Mouse (Mus musculus) thymus, postnatal 36 days (tissue): ENCODE data around the gene Sigirr.

ENCODE experiments used
- DNase-seq, 2 experiments: peaks; one replicate each; pipeline ENCODE4 v3.0.0; 2022; ENCODE audit warnings: mixed read lengths in 2 of 2

Gene Sigirr

DNA sequence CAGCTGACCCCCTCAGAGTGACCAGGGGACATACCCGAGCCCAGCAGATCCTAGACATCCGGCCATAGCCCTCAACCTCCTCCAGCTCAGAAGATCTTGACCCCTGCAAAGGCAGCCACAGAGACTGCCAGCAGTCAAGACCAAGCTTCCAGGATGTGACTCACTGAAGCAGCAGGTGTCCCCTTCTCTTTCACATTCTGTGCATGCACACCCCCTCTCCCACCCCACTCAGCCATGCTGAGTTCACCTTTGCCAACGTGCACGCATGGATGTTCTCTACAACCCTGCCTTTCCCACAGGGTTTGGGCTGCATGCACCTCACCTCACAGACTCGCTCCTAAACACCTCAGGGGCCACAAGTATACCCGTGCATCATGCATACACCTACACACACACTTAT lies 4.4 kb downstream of the Sigirr start:
- peak; percentile 58 to 71 for DNase-seq

DNA sequence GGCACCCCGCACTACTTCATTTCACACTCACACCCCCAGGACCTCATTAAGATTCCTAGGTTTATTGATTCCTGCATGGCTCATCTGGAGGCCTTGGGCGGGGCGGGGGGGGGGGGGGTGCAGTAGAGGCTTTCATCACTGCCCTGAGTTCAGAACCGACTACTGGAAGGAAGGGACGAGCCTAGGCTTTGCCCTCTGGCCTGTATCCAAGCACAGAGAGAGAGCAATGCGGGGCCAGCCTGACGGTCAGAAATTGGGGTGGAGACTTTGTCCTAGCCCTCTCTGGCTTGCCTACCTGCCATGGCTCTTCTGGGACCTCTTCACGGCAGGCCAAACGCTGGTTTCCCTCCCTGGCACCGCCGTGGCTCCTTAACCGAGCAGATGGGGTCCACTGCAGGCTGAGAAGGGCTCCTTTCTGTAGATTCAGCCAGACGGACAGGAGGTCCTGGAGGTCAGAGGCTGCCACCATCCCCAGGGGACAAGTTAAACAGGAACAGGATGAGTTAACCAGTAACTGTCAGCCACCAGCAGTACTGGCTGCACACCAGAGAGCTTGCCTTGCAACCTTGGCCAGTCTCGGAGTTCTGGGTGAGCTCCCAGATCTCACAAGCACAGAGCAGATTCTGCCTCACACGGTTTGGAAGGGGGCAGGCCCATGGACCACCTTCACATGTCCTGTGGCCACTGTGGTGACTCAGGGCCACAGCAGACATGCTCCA lies 5.7 kb downstream of the Sigirr start:
- DNase-seq = no peak

DNA sequence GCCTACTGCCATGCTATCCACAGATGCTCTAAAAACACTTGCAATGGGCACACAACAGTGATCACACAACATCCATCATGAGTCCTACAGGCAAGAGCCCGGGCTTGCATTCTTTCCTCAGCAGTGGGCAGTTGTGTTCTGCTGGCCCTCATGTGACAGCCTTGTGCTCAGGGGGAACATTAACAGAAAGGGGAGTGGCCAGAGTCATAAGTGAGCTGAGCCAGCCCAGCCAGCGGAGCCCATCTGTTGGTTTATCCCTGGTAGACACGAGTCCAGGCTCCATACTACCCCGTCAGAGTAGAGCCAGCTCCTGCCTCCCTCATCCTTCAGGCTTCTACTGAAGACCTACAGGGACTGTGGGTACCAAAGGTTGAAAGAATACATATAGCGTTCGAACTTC lies 6.4 kb downstream of the Sigirr start:
- DNase-seq = no peak

DNA sequence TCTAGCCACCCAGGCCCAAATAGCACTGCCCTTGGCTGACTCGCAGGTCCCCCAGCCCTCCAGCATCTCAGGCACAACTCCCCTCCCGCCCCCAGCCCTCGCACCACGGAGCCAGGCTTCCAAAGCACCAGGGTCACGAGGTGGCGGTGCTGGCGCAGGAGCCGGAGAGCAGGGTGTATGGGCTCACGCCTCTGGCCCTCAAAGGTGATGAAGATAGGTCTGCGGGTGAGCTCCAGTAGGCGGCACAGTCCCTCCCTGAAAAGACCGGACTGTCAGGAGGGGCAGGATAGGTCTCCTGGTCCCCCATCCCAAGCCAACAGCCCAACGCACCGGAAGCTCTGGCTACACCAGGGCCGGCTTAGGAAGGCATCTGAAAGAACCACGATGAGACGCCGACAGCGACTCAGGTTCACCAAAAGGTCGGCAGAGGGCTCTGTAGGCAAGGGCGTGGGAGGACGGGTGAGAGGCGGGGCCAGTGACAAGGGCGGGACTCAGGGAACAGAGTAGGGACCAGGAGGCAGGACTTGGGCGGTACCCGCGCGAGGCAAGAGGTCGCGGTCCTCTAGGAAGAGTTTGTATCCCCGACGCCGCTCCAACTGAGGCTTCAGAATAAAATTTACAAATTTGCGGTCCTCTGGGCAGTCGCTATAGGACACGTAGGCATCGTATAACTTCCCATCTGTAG lies 8.2 kb downstream of the Sigirr start:
- DNase-seq = peak; percentile 87 to 90

DNA sequence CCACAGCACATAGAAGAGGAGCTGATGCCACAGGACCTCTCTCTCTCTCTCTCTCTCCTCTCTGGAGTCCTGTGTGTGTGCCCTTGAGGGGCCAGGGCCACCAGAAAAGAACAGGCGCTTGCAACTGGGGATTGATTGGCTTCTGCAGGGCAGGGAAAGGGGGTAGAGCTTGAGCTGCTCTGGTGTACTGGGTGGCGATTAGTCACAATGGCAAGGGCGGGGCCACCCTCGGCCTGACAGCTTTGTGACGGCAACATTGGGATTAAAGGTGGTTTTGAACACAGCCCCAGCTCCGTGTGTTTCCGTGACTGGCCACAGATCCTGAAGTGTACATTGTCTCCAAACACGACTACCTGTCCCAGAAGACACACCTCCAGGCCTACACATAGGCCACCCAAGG lies 10.1 kb downstream of the Sigirr start:
- no peak for DNase-seq

DNA sequence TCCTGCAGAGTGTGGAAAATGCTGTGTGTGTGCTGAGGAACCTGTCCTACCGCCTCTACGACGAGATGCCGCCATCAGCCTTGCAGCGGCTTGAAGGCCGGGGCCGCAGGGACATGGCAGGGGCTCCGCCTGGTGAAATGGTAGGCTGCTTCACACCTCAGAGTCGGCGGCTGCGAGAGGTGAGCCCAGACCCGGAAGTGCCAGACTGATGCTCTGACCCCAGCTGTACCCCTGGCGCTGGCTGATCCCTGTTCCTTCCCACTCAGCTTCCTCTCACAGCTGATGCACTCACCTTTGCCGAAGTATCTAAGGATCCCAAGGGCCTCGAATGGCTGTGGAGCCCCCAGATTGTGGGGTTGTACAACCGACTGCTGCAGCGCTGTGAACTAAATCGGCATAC lies 11.9 kb downstream of the Sigirr start:
- DNase-seq = peak; percentile 53 to 54

DNA sequence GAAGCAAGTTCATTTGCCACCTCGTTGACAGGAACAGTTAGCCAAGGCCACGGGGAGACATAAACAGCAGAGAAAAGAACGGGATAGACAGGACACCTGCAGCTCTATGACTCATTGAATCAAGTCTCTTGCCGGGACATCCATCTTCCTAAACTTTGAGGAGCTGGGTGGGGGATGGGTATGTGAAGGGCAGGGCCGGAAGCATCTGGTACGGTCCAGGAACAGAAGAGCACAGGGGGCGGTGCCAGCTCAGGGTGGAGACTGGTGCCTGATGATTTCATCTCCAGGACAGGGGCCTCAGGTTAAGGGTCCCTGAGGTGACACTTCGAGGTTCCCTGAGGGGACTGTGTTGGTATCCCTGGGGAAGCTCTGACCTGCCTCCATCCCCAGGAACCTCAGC lies 12.5 kb downstream of the Sigirr start:
- DNase-seq = peak; percentile 54 to 71

DNA sequence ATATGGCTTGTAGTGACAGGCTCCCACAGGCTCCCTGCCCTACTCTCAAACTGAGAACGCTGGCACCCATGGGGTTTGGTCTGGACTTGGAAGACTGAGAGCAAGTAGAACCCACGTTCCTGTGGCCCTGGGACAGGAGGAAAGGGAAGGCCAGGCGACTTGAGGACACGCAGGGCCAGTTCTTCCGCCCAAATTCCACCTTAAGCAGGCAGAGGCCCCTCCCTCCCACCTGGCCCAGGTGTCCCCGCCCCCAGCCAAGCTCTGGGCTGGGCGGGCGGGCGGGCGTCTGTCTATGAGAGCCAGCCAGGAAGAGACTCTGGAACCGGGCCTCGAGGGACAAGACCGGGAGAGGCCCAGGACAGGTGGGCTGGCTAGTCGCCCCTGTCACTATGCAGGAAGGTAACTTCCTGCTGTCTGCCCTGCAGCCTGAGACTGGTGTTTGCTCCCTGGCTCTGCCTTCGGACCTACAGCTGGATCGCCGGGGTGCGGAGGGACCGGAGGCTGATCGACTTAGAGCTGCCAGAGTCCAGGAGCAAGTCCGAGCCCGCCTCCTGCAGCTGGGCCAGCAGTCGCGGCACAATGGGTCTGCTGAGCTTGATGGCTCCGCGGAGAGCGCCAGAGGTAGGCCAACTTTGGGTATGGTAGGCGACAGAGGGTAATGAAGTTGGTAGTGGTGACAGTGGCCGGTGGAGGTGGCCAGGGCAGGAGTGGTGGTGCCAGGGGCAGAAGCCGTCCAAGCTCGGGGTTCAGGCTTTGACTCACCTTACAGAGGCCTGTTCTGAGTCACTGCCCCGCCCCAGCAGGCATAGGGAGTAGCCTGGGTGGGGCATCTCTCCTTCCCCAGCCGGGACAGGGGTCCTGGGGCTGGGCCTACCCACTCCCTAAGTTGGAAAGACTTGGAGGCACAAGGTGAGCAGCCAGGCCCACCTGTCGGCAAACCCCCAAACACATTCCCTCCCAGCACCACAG lies 20.6 kb downstream of the Sigirr start:
- no peak for DNase-seq

DNA sequence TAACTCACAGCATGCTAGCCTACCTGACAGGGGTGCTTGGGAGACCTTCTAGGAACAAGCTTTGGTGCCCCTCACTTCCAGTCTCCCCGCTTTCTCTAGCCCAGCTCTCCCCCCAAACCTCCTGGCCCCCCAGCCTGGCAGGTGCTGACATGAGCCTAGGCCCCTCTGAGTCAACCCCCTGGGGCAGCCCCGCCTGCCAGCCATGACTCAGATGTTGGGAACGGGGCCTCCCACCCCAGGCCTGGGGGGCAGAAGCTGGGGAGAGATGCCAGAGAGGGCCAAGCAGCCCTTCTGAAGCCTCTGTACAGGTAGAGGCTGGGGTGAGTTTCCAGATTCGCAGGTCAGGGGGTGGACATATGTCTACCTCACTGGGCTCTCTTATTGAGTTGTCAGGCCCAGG lies 21.5 kb downstream of the Sigirr start:
- no peak for DNase-seq

DNA sequence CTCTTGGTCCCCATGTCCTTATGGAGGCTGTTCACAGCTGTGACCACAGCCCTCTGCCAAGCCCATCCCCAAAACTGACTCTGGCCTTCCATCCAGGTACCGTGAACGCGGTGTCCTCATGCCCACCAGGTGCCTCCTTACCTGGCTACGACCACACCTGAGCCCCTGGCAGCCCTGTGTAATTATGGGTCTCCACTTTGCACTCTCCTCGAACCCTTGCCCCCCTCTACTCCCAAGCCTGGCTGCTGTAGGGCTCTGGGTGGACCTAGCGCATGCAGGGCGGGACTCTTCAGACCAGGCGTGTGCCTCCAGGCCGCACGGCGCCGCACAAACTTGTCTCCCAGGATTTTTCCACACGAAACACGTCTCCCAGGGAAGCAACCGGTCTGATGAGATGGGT lies 22.5 kb downstream of the Sigirr start, which contains the start of gene Pkp3:
TSS of gene Pkp3 (plus strand) at position 378 of the 400 bp plus-strand sequence.
- DNase-seq = no peak

DNA sequence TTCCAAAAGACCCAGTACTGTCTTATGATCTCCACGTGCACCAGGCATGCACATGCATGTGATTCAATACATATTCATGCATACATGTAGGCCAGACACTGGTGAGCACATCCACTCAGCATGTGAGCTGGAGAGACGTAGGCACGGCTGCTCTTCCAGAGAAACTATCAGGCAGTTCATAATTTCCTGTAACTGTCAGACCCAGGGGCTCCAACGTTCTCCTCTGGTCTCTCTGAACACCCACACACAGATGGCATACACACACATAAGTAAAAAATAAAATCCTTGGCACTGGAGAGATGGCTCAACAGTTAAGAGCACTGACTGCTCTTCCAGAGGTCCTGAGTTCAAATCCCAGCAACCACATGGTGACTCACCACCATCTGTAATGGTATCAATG lies 26.6 kb downstream of the Sigirr start:
- DNase-seq = no peak

DNA sequence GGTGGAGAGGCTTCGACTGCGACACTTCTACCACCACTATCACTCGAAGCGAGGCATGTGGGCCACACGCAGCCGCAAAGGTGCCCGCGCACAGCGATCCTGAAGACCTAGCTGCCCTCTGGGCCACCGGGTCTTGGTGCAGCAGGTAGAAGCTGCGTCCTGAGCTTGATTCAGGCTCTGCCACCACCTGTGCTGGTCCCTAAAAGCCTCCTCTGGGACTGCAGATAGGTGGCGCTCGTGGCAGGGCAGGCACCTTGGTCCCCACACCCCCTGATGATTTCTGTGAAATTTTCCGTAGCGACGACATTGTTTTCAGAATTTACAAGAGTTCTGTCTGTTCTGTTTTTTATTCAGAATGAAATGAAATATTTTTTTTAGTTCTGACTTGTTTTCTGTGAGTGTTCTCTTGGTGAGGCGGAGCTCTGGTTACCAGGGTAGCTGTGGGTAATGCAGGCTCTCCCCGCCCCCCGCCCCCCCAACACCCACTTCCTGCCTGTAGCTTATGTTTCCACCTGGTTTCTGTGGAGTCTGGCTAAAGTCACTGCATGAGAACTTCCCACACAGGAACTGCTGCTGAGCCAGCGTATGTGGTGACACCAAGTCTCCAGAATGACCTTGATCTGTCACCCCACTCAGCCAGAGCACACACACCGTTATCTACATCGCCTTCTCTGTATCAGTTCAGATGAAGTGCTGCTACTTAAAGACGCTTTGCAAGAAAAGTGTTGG lies 28.2 kb downstream of the Sigirr start:
- peak; percentile 77 to 79 for DNase-seq

DNA sequence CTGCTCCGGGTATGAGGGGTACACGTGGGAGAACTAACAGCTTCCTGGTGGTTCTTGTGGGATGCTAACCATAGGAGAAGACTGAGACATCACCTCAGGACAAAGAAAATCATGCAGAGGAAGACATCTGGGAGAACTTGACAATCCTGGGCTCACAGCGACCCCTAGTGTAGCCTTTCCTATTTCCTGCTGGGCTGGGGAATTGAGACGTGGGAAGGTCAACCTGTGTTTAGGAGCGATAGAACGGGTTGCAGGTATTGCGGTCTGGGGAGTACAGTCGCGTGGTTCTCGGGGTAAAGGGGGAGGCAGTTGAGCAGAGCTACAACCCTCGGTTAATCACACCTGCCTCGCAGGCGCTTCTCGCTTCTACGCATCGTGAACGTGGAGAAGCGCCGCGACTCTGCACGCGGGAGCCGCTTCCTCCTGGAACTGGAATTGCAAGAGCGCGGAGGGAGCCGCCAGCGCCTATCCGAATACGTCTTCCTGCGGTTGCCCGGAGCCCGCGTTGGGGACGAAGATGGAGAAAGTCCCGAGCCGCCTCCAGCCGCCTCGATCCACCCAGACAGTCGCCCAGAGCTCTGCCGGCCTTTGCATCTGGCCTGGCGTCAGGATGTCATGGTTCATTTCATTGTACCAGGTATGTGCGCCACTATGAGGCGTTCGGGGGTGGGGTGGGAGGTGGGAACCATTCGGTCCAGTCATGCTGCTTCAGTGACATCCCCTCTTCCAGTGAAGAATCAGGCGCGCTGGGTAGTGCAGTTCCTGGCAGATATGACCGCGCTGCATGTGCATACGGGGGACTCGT lies 30.1 kb downstream of the Sigirr start:
- peak; percentile 68 to 72 for DNase-seq

DNA sequence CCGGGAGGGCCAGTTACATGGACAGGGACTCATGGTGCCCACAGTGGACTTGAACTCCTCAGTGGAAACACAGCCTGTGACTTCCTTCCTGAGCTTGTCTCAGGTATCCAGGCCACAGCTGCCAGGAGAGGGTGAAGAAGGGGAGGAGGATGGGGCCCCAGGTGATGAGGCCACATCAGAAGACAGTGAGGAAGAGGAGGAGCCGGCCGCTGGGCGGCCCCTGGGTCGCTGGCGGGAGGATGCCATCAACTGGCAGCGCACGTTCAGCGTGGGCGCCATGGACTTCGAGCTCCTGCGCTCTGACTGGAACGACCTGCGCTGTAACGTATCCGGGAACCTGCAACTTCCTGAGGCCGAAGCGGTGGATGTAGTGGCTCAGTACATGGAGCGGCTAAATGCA lies 32.0 kb downstream of the Sigirr start:
- peak in 1 of 2 experiments; percentile 20 for DNase-seq

DNA sequence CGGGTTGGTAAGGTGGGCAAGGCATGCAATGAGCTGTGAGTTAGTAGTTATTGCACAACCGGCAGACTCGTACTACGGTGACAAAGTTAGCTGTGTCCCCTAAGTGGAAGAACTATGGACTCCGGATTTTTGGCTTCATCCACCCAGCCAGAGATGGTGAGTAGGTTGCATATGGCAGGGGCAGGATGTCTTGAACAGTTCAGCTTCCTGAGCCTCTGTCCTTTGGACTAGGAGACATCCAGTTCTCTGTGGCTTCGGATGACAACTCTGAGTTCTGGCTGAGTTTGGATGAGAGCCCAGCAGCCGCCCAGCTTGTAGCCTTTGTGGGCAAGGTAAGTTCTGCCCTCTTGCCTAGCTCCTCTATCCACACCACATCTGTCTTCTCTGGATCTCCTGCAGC lies 35.8 kb downstream of the Sigirr start:
- DNase-seq = no peak

DNA sequence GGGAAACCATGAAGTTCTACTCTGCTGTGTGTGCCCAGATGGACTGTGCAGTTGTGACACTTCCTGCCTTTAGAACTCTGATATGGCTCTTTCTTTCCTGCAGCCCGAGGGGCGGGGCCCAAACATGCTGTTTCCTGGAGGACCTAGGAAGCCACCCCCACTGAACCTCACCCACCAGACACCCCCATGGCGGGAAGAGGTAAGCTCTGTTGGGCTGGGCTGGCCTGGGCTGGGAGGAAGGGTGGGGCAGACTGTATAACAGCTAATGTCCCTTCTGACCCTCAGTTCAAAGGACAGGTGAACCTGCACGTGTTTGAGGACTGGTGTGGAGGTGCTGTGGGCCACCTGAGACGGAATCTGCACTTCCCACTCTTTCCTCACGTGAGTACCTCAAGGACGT lies 36.2 kb downstream of the Sigirr start:
- peak in 1 of 2 experiments; percentile 47 for DNase-seq

DNA sequence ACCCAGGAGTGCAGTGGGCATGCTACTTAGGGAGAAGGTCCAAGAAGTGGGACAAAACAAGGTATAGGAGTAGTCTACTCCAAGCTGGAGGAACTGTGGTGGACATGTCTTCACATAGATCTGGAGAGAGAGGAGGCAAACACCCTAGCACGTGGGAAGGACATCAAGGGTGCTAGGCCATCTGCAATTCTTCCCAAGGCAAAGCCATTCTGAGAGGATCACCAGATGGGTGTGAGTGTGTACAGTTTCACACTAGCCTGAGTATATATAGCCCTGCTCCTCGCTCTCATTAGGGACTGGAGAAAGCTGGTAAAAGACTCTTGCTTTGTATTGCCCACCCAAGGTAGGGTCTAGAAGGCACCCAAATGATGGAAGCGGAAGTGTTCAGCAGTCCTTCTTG lies 37.0 kb downstream of the Sigirr start:
- DNase-seq = no peak

DNA sequence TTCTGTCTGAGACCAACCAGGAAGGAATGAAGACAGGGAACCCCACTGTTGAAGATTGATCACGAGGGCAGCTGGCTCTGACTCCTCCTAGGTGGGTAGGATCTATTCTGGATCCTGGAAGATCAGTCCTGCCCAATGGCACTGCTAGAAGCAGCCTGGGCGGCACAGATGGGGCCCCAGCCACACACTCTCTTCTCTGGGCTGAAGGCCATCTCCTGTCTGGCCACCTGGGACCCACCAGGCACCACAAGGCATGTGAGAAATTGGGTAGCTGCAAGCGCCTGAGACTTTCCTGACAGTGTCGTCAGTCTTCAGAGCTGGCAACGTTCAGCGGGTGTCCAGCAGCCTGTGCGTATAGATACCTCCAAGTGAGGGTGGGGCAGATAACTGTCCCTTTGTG lies 37.8 kb downstream of the Sigirr start:
- DNase-seq = no peak

DNA sequence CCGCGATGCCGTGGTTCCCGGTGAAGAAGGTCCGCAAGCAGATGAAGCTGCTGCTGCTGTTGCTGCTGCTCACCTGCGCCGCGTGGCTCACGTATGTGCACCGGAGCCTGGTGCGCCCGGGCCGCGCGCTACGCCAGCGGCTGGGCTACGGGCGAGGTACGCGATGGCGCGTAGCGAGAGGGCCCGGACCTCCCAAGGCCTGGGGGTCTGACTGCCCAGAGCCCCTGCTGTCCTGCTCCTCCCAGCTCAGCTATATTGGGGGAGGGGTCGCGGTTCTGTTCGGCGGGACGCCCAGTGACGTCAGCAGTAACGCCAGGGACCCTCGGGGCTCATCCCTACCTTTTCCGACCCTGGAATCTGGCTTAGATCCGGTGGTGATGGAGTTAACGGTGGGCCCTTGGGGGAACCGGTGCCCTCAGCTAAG lies 39.1 kb downstream of the Sigirr start:
- peak in 1 of 2 experiments; percentile 19 for DNase-seq

DNA sequence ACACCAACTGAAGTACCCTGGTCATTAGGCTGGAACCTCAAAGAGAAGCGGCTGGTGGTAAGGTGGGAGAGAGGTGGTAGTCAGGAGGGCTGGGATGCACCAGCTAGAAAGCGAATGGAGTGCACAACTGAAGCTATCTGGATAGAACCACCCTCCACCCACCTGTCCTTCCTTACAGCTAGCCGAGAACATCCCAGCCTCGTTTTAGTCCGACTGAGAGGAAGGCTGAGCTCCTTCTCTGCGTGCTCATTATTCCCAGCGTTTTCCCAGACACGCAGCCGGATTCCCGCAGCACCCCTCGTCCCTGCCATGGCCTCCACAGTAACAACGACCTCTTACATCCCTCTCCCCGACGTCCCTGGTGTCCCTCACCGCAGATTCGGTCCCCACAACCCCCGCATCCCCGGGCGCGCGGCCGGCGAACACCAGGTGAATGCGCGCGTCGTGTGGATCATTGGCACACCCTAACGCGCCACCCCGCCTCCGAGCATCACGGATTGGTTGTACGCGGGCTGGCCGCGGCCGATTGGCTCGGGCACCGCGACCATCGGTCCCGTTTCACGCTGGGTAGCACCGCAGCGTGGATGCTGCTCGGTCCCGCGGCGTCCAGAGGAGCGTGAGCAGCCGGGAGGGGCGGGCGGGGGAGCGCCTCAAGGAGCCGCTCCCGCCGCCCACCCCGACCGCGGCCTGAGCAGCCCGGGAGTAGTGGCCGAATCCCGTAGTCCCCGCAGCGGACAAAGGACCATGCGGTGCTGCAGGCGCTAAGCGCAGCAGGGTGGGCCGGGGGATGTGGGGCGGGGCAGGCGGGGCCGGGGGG lies 39.7 kb downstream of the Sigirr start, which contains the start of gene B4galnt4:
TSS of gene B4galnt4 (plus strand) at position 679 of the 817 bp plus-strand sequence.
- peak in 1 of 2 experiments; percentile 51 for DNase-seq

DNA sequence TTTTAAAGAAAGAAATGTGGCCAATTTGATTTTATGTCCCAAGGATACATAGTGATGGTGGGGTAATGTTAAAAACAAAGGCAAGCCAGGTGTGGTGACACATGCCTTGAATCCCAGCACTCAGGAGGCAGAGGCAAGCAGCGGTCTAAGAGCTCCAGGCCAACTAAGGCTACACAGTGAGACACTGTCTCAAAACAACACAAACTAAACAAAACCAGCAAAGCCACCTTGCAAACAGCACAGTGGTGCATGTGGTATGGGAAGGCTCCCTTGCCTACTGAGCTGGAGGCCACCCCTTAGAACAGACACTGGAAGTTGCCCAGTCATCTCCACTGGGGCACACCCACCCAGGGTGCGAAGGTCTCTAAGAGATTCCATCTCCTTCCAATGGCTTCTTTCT lies 40.4 kb downstream of the Sigirr start:
- DNase-seq = no peak
